Comparison of ENCODE assay signal across 12 mouse cellular contexts in the genomic region with DNA sequence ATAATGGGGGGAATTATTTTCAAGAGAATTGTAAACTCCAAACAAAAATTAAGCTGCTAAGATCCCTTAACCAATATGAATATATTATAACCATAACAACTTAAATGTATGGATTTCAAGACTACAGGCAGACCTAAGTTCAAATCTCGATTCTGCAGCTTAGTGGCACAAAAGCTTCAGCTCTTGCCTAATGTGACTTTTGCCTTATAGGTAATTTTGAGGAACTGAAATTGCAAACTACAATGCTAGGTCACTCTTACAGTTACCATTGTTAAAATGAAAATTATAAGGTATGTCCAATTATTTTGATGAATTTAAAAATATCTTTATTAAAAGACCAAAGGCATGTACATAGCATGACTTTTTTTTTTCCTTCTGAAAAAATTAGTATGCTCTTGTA.
"Had no signal": no experiment of that assay in that cellular context is flagged by ENCODE, and none has a peak within 500 bp of the region (broad histone marks: within the 10 kb centered on the region; RNA-seq: fewer than 3 reads in every experiment).

No protein-coding gene starts in this region.

- DNase-seq: retina, postnatal 1 day; right cerebral cortex, adult 18-20 months; right cerebral cortex, postnatal 14 days; right cerebral cortex, postnatal 25 days; right cerebral cortex, postnatal 4 days; spleen, adult 18-20 months; thymus, adult 18-20 months; thymus, adult 2 months; thymus, postnatal 14 days; thymus, postnatal 25 days; thymus, postnatal 36 days; thymus, postnatal 4 days had no signal
